Mouse (Mus musculus) frontal cortex, adult 2 months (tissue): ENCODE results near the gene Dpysl5. TPM values are rescaled to one million over a fixed set of nuclear protein-coding genes. Genes with fewer than 3 reads are reported as not detected.

Experiments
- DNase-seq, 2 experiments: peaks; one replicate each; pipeline ENCODE4 v3.0.0; 2022; ENCODE audit warnings: low spot score in 1 of 2; ENCODE audit errors: extremely low spot score in 1 of 2
- polyA plus RNA-seq: library from polyadenylated mRNA; depleted of rRNA; stranded (reverse); fragments of >200 nt; gene quantifications from 2 replicates; pipeline ENCODE4 v1.2.3, GENCODE M21; 2012; rRNA removed

Dpysl5 gene
- polyA plus RNA-seq, 1 experiment, result 40.3 TPM

DNA sequence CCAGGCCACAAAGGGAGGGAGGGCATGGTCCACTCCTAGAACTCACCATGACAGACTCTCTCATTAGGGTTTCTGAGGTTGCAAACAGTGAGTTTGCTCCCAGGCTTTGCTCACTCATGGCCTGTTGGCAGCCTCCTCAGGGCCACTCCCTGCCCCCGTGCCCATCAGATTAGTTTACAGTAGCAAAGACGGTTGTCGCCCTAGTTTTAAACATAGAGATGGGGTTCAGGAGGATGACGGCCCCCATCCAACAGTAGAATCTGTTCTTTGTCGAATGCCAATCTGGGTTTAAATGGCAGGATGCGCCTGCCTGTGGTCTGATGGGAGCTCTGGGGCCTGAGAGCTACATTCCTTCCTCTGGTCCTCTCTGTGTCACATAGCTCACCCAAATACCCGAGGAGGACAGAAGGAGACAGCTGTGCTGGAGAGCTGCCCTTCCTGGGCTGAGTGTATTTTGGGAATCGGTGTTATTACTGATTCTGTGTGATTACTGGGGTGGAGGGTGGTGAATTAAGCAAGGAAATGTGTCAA is 105.0 kb downstream of the Dpysl5 start:
- DNase-seq, result no peak

DNA sequence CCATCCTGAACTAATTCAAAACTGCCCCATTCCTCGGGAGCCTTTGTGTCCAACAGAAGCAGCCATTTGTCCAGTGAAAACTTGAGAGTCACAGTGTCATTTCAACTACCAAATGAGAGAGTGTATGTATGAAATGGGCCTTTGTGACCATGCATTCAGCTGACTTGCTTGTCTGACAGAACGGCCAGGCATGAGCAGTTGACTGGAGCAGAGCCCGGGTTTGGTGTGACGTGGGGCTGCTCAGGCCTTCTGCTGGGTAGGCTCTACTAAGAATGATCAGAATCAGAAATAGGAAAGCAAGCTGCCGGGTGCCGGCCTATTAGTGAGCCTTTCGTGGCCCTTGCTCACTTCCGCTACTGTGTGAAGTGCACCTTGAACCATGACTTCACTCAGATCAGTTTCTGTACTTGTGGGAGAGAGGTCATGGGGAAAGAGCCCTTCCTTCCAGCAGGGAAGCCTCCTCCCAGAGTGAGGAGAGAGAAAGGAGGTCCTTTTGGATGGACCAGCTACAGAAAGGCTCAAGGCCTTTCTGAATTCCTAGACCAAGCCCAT is 107.5 kb downstream of the Dpysl5 start:
- DNase-seq, result no peak

DNA sequence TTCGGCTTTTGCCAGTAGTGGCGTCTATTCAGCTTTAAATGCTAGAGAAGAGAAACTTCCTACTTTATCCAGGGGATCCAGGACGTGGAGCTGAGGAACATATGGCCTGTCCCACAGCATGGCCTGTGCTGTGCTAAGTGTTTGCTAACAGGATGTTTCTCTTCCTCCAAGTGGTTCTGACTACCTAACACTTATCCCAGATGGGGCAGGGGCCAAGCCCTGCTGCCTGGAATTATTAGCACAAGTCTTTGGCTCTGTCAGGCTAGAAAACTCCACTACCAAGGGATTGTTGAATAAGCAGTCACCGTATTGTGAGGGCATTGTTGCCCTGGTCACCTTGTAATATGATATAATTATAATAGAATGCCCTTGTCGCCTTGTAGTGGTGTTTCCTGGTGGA is 111.3 kb downstream of the Dpysl5 start:
- DNase-seq, result no peak

DNA sequence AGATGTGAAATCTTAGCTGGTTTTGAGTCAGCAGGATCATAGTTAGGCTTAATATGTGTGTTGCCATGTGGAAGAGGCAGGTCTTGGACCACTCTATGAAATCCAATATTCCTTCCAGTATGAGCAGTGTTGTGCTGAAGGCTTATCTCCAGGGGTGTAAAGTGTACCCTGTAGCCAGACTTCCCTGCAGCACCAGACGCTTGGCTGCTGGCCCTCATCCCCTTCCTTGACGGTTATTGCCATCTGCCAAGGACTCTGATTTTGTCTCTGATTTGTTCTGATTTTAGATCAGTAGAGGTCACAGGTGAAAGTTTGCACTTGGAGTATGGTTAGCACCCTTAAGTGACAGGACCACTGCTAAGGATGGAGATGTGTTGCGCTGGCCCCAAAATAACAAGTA is 111.7 kb downstream of the Dpysl5 start:
- no peak for DNase-seq

DNA sequence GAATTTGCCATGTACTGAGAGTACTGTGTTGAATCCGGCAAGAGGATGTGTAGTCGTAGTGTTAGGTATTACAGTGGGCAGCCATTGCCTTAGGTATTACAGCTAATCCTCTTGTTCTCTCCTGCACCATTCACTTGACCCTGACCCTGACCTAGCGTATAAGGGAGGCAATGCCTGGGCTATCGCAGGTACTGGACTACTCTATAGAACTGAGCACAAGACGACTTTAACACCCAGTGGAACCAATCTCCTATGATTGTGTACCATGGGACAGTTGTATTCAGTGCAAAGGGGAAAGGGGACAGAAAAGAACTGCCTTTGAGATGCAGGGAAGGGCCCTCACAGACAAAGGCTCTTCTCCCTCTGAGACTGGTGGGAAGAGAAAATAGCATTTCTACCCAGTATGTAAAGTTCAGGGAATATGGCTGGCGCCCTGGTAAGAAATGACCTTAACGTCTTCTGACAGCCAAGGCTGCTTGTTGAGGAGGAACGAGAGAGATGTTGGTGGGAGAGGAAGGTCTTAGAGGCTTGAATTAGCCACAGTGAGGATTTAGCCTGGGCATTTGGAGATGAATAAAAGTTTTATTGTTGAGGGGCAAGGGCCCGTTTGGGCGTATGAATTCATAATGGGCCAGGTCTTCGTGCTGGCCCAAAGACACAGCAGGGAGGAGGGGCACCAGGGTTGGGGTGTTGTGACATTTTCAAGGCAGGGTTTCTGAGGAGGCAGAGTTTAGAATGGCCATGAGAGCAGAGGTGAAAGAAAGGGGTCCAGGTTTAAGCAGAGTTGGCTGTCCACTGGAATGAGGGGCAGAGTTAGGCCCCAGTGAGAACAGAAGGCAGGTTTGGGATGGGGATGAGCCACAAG is 113.0 kb downstream of the Dpysl5 start:
- DNase-seq, result no peak

DNA sequence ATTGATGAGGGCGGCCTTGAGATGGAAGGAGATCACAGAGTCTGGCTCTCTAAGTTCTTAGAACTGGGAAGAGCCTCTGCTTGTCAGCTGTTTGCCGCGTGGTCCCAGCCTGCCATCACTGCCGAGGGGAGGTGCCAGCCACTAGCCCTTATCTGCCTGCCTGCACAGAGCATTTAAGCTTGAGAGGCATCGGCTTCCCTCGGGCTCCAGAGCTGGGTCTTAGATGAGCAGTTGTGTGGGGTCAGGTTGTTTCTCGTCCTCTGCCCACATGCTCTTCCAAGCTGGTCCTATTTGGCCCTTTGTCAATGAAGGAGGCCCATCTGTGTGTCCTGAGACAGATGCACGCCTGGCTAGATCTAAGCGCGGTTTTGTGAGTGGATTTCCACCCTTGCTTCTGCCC is 113.8 kb downstream of the Dpysl5 start:
- no peak for DNase-seq

DNA sequence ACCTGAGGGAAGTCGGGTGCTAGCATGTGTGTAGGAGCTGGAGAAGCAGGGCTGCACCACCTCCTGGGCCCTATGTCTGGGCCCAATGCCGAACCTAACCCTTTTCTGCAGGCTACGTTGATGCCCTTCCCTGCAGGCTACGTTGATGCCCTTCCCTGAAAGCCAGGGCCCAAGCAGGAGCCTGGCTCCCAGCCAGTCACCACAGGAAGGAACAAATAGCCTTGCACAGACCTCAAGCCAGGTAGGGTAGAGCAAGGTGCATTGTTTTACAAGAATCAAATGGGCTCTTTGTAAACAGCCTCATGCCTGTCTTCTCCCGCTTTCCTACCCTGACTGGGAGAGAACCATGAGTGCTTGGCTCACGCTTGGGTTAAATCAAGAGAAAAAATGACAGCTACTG is 114.5 kb downstream of the Dpysl5 start:
- no peak for DNase-seq

DNA sequence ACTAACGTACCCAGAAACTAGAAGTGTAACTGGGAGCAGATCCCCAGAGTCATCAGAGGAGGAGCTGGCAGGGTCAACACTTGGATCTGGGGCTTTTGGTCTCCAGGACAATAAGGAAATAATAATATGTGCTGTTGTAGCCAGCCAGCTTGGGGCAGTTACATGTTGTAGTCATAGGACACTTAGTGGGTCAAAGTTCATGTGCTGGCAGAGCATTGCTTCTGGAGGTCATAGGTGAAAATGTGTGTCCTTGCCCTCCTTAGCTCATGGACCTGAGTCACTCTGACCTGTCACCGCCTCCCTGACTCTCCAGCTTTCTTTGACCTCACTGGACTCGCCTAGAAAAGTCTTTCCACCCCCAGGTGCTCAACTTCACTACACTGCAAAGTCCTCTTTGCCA is 122.1 kb downstream of the Dpysl5 start:
- no peak for DNase-seq

DNA sequence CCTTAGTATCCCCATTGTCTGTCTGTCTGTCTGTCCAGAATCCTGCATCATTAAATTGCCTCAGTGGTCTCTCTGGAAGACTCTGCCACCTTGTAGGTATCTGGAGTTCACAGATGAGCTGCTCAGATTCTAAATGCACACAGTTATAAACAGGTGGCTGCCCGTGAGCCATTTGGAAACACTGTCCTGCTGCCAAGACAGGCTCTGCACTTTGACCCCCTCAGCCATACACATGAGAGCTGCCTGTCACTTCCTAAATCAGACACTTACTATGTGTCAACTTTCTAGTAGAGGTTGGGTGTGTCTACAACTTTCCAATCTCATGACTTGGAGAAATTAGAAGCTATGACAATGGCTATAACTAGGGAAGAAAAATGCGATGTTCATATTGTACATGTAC is 128.4 kb downstream of the Dpysl5 start:
- DNase-seq, result no peak

DNA sequence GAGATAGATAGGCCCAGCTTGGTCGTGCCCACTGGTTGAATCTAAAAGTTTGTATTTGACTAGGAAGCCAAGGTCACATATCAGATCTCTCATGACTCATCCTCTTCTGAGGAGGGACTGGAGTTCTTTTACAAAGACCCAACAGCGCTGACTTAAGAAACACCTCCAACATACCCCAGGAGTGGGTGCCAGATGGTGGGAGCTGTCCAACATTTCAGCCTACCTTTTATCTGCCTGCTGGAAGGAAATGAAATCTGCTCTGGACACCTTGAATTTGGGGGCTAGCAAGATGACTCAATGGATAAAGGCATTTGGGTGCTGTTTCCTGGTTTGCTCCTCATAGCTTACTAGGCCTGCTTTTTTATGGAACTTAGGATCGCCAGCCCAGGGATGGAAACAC is 130.5 kb downstream of the Dpysl5 start:
- no peak for DNase-seq

Other genes with a start within 250 kb of the Dpysl5 start
- 12.0 and 12.6 TPM in 2 replicates for gene Otof, start 249.6 kb upstream of the Dpysl5 start, polyA plus RNA-seq
- not detected in 2 replicates for gene 1700001C02Rik, start 245.5 kb upstream of the Dpysl5 start, polyA plus RNA-seq
- gene Cib4, start 165.7 kb upstream of the Dpysl5 start, polyA plus RNA-seq, result not detected in 2 replicates
- 18.0 and 23.1 TPM in 2 replicates for gene Kcnk3, start 123.4 kb upstream of the Dpysl5 start, polyA plus RNA-seq
- 56.5 and 56.9 TPM in 2 replicates for gene Slc35f6, start 63.6 kb upstream of the Dpysl5 start, polyA plus RNA-seq
- 3.5 and 4.3 TPM in 2 replicates for gene Cenpa, start 44.8 kb upstream of the Dpysl5 start, polyA plus RNA-seq
- 301 and 309 TPM in 2 replicates for gene Mapre3, start 103.1 kb downstream of the Dpysl5 start, polyA plus RNA-seq
- 76.3 and 82.8 TPM in 2 replicates for gene Tmem214, start 156.4 kb downstream of the Dpysl5 start, polyA plus RNA-seq
- gene Agbl5, start 177.1 kb downstream of the Dpysl5 start, polyA plus RNA-seq, result 24.2 and 25.4 TPM in 2 replicates
- 158 and 207 TPM in 2 replicates for gene Ost4, start 196.2 kb downstream of the Dpysl5 start, polyA plus RNA-seq
- 4.2 and 4.7 TPM in 2 replicates for gene Emilin1, start 201.8 kb downstream of the Dpysl5 start, polyA plus RNA-seq
- gene Khk, start 209.9 kb downstream of the Dpysl5 start, polyA plus RNA-seq, result 28.4 and 30.6 TPM in 2 replicates
- 25.6 and 39.1 TPM in 2 replicates for gene Cgref1, start 234.0 kb downstream of the Dpysl5 start, polyA plus RNA-seq
- 192 and 208 TPM in 2 replicates for gene Preb, start 248.8 kb downstream of the Dpysl5 start, polyA plus RNA-seq